Mouse (Mus musculus): ENCODE results near the gene Tgfa.
A peak's percentile ranks its signal among the peaks of the same experiment; 100 is the strongest.

Tgfa gene

DNA sequence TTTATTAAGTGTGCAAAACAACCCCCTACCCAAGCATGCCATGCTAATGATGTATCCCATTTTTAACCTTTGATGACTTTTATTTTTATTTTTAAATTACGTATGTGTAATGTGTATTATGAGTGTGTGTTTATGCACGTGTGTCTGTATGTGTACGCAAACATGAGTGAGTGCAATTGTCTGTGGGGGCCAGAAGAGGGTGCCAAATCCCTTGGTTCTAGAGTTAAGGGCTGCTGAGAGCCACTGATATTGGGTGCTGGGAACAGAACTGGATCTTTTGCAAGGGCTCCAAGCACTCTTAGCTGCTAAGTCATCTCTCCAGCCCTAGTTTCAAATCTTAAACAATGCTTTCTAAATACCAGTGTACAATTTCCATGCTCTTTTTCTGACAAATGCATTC, 103.9 kb downstream of the Tgfa start:
- DNase-seq, result no peak

DNA sequence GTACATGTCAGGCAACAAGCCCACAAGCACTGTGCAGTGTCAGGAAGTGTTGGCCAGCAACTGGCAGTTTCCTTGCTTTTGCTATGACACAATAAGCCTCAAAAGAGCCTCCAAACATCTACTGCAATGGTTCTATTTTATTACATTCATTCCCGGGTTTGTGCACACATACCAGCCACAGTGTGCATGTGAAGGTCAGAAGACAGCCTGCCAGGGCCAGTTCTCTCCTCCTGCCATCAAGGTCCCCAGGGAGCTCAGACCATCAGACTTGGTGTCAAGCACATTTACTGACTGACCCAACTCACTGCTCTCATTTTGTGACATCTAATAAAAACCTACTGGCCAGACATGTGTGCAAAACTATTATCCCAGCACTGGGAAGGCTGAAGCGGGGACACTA, 104.4 kb downstream of the Tgfa start:
- no peak for DNase-seq

DNA sequence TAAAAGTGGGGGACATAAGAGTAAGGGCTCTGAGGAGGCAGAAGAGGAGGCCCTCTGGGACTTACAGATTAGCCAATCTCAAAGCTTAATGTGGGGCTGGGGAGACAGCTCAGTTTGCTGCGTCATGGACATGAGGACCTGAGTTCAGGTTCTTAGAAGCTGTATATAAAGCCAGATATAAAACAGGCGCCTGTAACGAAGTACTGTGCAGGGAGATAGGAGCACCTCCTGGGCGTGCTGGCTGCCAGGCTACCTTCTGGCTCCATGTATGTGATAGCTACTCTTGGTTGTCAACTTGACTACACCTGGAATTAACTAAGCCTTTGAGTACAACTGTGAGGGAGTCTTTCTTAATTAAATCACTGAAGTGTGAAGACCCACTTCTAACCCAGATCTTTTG, 110.7 kb downstream of the Tgfa start:
- DNase-seq, result no peak

DNA sequence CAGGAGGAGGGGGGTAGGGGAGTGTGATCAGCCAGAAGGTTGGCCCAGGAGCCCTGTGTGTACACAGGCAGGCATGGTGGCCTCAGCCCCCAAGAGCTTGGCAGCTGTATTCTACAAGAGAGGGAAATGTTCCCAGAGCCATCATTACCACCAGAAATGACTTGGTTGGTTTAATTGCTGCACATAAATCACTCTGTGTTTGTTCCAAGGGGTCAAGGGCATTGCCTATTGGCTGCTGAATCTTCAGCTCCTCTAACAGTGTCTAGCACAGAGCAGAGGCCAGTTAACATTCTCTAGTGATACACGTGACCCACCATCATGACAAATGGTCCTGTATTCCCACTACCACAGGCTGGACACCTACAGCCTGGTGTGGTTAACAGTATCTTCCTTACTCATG, 119.0 kb downstream of the Tgfa start:
- no peak for DNase-seq

DNA sequence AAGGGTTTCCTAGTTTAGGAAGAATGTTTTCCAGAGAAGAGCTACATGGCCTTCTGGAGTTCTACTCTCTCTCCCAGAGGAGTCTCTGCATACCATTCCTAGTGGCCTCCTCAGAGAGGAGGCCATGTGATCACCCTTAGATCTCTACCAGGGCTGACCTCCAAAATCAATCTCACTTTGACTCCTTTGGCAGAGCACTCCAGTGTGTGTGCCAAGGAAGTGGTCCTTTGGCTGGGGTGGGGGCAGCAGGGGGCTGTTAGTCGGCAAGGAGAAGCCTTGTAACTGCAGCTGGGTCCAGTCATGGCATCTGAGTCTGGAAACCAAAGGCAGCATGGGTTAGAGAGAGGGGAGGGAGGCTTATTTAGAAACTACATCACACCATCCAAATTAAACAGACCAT, 122.0 kb downstream of the Tgfa start:
- DNase-seq, result no peak

GRCm38 (mm10) chr6:86318855-86319254, 123.8 kb downstream of the Tgfa start:
- peak; percentile 9 to 49 for DNase-seq

- DNase-seq, result no peak
These were observed 127.1 kb downstream of the Tgfa start for GRCm38 (mm10) chr6:86322031-86322563.

- DNase-seq, result no peak
These were observed 128.0 kb downstream of the Tgfa start for GRCm38 (mm10) chr6:86322991-86323390.

DNA sequence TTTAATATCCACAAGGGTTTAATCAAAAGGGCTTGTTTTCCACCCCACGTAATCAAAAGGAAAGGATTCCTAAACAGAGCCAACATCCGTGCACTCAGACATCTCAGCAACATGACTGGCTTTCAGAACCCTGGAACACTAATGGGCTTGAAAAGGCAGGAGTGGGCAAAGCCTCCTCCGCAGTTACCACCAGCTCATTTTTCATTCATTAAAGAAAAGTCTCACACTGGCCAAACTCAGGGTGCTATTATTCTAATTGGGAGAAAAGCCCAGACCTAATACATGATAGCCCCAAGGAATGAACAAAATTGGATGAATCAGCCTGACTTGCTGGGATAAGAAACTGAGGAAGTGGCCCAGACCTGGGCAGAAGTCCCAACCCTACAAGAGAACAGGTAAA, 129.4 kb downstream of the Tgfa start:
- DNase-seq, result no peak
